Mouse (Mus musculus): Measurements from ENCODE around the gene Slc2a6.

The Slc2a6 gene

DNA sequence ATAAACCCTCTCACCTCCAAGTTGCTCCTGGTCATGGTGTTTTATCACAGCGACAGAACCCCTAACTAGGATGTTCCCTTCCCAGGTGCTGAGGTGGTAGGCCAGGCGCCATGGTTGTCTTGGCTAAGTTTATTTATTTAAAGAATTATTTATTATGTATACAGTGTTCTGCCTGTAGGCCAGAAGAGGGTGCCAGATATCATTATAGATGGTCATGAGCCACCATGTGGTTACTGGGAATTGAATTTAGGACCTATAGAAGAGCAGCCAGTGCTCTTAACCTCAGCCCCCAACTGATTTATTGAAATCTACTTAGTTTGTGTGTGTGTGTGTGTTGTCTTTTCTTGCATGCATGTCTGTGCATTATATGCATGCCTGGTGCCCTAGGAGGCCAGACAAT, 4.6 kb upstream of the Slc2a6 start:
- no peak for DNase-seq

DNA sequence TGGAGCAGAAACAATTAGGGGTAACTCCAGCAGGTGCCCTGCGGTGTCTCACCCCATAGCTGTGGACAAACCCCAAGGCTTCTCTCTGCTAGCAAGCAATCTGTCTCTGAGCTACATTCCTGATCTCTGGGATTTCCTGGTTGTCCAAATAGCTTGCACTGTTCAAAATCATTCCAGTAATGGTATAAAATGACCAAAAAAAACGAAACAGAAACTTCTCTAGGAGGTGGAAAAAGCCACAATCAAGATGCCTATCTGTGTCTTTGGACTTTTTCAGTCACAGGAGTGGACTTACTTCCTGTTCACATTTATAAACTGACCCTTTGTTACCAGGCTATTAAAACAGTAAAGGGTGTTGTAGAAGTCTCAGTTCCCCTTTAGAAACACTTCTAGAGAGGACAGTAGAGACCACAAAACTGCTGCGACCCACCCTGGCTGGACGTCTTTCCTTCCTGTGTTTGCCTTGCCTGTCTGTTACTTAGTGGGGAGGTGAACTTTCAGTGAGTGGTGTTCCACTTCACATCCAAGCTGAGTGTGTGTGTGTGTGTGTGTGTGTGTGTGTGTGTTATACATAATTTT, 728 bp upstream of the Slc2a6 start:
- no peak for DNase-seq

DNA sequence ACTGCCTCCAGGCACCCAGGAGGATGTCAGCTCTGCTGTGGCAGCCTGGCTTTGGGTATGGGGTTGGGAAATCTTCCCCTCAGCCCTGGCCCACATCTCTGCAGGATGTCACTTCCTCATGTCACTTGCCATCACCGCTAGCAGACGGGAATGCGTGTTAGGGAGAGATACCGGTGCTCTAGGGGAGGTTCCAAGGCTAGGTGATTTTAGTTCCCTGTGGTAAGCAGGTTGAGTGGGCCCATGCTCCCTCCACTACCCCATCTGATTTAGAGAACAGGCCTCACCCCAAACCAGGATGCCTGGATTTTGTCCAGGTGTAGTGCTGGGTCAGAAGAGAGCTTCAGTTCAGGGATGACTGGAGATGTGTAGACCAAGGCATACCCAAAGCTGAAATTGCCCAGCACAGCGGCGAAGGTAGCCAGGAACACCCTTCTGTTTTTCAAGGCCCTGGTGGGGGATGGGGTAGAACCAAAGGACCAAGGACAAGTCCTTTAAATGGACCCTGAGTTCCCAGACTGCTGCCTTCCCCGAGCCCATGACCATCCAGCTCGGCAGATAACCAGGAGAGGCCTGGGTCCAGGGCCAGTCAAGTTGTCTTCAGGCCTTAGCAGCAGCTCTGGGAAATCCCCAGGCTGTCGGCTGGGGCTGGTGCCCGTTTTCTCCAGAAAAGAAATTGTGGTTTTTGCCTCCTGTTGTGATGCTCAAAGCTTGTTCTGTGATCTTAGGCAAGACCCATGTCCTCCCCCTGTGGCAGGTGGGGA, 761 bp downstream of the Slc2a6 start:
- no peak for DNase-seq

DNA sequence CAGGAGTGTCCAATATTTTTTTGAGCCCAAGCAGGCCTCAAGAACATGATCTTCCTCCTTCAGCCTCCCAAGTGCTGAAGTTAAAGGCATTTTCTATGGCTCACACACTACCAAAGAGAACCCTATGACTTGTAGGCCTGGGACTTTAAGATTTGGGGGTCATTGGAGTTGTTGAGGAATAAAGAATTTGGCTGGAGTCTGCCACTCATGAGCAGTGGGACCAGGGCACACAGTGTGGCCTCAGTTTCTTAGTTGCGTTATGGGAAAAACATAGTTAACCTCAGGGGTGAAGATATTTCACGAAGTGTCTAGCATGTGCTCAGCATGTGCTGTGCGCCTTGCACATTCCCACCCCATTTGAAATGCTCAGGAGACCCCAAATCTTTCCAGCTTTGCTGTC, 1.5 kb downstream of the Slc2a6 start:
- DNase-seq = no peak

DNA sequence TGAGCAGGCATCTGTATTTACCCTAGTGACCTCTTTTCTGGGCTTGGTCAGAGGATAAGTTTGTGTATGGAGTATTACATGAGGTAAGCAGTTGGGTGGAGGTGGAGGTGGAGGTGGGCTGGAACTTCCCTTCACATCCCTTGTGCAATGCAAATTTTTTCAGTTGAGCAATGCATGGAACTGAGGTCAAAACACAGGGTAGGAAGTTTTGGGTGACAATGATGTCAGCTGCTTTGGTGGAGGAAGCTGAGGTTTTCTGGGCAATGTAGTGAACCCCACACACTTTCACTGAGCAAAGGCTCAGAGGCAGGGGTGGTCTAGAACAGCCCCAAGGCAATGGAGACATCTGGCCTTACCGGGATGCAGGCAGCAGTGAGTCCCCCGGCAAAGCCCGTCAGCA, 2.3 kb downstream of the Slc2a6 start:
- DNase-seq = no peak

DNA sequence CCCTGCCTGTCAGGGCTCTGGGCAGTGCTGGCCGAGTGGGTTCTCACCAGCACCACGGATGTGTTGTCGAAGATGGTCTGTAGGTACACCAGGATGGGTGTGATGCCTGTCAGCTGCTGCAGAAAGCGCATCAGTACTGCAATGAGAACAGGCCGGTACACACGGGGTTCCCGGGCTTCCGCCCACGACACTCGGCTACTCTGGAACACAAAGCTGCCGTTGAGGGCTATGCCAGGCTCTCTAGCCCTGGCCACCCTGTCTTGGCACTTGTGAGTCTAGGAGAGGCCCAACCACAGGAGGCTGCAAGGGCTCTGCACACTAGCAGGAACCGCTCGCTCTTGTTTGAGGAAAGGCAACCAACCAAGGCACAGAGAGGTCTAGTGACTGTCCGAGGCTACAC, 3.7 kb downstream of the Slc2a6 start:
- no peak for DNase-seq

DNA sequence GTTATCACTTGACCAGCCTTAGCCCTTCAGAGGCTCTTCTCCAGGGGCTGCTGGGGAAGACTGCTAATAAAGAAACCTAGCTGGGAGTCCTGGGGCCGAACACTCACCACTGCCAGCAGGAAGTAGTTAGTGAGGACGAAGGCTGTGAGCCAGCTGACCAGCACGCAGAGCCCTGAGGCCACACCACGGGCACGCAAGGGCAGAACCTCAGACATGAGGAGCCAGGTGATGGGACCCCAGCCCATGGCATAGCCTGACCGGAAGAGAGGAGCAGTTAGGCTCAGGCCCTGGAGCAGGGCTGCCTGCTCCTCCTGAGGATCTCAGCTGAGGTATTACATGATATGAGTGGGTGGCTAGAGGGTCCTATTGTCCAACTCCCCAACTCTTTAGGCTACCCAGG, 5.2 kb downstream of the Slc2a6 start:
- DNase-seq = no peak

DNA sequence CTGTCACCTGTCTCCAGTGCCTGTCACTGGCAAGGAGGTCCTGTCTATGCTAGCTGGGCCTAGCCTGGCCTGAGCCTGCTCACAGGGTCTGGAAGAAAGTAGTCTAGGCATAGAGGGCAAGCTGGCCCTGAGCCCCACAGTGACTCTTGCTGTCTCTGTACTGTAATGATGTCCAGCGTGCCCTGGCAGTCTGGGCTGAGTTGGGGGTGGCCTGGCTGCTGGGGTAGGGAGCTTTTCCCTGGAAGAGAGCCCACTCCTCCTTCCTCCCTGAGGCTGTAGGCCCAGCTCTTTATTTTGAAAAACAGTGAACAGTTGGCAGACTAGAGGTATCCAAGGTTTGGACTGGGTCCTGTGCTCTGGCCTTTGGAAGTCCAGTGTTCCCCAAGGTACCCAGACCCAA, 6.7 kb downstream of the Slc2a6 start:
- no peak for DNase-seq

DNA sequence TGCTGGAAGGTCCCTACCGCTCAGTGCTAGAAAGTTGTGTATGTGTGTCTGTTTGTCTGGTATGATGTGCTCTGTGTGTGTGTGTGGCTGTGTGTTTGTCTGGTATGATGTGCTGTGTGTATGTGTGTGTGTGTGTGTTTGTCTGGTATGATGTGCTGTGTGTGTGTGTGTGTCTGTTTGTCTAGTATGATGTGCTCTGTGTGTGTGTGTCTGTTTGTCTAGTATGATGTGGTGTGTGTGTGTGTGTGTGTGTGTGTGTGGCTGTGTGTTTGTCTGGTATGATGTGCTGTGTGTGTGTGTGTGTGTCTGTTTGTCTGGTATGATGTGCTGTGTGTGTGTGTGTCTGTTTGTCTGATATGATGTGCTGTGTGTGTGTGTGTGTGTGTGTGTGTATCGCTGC, 8.3 kb downstream of the Slc2a6 start:
- DNase-seq = no peak

DNA sequence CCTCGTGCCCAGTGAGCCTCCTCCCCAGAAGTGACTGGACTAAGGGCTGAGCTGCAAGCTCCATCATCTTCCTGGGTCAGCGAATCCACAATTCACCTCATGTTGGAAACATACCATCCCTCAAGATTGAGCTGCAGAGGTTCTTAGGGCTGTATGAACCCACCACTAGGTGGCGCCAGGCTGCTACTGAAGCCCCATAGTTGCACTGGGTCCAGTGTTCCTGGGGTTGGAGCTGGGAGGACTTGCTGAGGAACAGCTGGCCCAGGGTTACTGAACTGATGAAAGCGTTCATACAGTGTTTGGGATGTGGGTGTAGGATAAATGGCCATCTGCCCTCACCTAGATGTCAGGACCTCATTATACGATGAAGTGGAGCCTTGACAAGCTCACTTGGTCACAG, 10.0 kb downstream of the Slc2a6 start:
- DNase-seq = peak; percentile 74

DNA sequence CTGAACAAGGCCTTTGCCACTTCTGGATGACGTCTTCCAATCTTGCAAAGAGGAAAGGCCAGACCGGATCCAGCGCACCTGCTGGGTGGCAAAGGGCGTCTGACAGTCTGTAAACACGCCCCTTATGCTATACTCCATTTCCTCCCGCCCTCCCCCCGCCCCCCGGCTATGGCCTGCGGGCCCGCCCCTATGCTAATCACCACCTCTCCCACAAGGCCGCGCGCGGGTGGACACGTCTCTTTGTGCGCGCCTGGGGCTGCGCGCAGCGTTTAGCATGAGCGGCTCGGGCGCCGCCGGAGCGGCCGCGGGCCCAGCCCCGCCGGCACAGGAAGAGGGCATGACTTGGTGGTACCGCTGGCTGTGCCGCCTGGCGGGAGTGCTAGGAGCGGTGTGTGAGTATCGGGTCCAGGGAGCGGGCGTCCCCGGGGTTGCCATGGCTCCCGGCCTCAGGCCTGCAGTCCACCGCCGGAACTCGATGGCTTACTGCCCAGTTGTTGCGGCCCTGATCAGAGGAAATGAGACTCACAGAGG, 18.0 kb downstream of the Slc2a6 start, which contains the start of gene Cacfd1:
Gene Cacfd1 (plus strand): TSS at position 213 of the 531 bp plus-strand sequence.
- DNase-seq = peak; percentile 94

DNA sequence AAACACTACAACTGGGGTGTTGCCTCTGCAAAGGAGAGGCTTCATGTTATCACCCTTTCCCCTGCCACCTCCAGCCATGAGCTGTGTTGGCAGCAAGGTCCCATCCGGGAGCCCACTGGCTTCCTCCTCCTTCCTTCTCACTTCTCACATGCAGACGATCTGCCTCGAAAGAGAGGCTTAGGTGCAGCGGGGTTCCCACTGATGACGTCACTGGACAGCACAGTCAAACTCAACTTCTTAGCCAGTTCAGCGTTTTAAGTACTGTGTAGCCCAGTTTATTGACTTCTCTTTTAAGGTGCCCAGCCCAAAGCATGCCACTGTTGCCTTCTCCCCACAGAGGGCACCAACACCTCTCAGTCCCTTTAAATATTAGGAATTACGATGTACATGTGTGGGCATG, 20.1 kb downstream of the Slc2a6 start:
- DNase-seq = no peak

DNA sequence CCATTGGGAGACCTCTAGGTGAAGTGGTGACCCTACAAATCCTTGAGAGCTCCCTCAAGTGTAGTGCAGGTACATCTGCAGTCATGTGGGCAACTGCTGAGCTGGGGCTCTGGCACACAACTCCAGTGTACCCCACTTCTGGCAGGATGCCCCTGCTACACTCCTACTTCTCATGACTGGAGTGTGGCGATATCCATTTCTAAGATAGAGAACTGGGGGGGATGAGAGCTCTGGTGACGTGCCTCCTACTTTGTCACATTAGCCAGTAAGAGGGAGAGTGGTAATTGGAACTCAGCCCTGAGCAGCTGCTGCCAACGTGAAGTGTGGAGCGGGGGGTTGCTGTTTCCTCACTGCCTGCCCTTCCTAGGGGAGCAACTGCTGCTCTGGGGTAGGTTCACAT, 21.5 kb downstream of the Slc2a6 start:
- no peak for DNase-seq

DNA sequence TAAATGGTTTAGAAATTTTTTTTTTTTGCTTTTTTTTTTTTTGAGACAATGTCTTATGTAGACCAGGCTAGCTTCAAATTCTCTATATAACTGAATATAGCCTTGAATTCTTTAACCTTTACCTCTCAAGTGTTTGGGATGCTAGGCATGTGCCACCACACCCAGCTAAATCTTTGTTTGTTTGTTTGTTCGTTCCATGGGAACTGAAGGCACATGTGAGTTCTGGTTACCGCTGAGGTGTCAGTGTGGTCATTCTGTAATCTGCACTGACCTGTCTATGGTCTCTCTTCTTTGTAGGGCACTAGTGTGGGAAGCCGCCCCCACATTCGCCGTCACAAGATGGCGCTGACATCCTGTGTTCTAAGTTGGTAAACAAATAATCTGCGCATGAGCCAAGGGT, 29.8 kb downstream of the Slc2a6 start:
- no peak for DNase-seq

DNA sequence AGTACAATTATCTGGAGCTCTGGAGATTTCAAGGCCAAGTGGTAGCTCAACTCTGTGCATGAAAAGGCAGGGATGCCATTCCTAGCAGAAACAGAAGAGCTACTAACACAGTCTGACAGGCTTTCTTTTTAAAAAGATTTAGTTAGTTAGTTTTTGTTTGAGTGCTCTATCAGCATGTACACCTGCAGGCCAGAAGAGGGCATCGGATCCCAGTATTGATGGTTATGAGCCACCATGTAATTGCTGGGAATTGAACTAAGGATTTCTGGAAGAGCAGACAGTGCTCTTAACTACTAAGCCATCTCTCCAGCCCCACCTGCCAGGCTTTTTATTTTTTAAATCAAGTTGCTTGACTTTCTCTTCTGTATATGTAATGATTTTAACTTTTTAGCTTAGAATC, 30.3 kb downstream of the Slc2a6 start:
- DNase-seq = no peak

DNA sequence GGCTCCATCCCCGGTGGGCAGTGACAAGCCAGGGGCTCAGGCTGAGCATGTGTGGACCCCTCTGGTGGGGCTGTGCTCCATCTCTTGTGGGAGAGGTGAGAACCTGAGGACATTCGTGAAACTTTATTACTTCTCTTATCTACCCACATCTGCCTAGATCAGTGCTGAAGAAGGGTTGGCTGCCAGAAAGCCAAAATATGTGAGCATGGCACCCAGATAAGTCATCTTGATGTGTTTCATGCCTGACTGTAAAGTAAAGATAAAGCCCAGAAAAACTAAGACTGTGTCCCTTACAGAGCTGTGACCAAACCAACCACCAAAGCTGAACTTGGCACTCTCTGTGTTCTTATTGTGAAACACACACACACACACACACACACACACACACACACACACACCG, 33.9 kb downstream of the Slc2a6 start:
- DNase-seq = no peak

DNA sequence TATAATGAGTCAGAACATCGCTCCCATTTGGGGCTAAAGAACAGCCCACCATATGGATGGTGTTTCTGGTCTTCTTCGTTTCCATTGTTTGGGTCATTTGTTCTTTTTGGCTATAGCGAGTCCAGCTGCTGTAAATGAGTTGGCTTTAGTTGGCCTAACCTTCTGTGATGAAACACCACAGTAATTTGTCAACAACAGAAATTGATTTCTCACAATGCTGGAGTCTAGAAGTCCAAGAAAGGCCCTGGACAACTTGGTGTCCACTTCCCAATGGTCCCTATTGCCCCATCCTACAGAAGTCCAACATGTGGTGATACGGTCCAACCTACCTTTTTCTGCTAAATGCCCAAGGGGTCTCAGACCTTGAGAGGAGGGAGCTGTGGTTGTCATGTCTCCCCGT, 43.2 kb downstream of the Slc2a6 start:
- DNase-seq = no peak

DNA sequence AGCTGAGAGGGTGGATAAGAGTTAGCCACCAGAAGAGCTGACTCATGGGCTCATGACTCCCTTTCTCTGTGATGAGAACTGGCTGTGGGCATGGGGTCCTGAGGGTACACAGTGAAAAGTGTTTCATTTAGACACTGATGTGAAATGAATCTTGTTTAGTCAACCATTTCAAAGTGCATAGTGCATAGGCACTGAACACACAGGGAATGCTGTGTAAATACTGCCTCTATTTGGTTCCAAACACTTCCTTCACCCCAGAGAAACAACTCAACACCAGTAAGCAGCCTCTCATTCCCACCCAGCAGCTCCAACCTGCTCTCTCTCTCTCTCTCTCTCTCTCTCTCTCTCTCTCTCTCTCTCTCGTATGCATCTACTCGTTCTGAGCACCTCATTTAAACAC, 43.6 kb downstream of the Slc2a6 start:
- no peak for DNase-seq

DNA sequence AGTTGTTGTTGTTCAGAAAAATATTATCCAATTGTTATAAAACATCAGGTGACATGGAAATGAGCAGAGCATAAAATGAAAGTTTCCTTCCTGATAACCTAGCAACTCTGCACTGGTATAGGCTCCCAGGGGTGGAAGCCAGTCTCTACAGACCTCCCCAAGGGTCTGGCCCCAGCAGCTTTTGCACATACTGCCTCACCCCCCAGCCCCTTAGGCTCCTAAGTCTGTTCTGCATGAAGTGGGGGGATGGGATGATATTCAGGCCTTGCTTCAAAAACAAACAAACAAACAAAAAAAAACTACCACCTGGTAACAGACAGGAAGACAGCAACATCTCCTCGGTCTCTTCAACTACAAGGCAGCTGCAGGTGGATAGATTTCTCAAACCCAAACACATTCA, 47.4 kb downstream of the Slc2a6 start:
- no peak for DNase-seq

DNA sequence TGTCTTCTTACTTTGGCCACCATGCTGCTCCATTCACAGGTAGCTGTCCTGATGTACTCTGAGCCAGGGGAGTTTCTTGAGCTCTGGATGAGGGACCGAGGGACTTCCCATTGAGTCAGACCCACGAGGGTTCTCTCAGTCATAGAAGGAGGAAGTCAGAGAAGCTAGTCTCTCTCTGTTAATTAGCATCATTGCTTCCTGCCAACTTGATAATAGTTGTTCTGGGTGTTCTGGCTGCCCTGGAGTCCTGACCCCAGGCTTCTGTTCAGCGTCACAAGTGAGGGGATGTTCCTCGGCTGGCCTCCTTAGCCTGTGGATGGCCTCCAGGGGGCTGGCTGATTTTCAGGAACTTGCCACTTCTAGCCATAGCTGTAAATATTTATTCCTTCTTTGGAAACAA, 53.8 kb downstream of the Slc2a6 start:
- no peak for DNase-seq

DNA sequence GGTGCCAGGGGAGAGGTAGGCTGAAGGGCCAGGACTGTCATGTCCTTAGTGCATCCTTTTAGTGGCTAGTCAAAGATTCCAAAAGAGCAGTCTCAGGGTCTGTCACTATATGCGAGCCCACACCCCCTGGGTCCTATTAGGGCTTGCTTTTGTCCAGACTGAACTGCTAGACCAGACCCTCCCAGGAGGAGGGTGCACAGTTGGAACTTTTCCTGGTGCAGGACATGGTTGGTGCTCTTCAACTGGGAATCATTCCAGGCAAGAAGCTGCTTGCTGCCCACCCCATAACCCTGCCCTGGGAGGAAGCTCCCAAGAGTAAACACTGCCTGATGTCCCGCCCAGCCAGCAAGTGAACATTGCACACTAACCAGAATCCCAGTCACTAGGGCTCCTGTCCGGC, 54.7 kb downstream of the Slc2a6 start, which contains the start of gene Adamts13:
Gene Adamts13 (plus strand): TSS at position 301 of the 400 bp plus-strand sequence.
- no peak for DNase-seq

Data from kidney, postnatal 14 days (tissue).